Mouse (Mus musculus) retina, postnatal 1 day (tissue): ENCODE results near the gene Cebpg.

Experiments used
- DNase-seq: peaks from one replicate; pipeline ENCODE4 v3.0.0-alpha.2; 2012

Gene Cebpg

DNA sequence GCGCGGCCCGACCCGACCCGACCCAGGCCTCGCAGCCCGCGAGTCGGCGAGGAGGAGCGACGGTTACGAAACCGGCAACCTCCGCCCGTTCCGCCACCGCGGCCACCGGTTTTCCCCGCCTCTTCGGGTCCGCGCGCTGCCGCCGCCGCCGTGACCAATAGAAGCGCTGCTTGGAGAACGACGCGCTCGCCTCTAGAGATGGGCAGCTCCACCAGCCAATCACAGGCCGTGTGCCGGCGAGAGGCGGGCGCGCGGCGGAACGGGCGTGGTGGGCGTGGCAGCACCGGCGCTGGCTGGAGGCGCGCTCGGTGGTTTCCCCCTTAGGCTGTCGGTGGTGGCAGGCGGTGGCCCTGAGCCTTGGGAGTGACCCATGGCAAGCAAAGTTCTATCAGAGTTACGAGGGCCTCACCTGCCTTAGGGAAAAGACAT lies at the start of gene Cebpg:
Cebpg (minus strand) TSS at position 138 of the 429 bp plus-strand sequence.
- DNase-seq = peak; percentile 96

DNA sequence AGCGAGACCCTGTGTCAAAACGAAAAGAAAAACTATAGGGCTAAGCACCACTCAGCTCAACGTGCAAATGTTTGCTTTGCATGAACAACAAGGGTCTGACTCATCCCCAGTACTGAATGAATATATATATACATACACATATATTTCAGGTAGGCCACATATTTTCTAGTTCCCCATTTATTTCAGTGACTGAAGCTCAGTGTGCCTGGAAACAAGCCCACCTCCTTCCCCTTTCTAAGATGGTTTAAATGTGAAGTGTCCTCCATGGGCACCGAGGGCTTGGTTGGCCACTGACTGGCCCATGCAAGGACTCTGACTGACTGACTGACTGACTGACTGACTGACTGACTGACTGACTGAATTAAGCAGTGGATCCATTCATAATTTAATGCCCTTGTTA lies 43.2 kb upstream of the Cebpg start:
- DNase-seq = no peak

DNA sequence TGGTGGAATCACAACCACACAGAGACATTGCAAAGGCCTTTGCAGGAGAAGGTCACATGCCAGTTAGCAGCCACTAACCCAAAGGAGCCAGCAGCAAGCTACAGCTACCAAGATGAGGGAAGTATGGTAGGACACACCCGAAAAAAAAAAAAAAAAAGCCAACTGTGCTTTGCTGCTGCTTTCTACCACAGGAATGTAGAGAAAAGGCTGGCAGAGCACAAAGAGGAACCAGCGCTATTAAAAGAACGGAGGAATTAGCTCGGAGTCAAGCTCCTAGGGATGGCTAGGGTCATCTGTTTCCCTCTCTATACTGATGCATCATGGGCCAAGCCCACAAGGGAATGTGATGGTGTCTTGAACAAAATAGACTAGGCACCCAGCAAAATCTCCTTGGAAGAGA lies 42.4 kb upstream of the Cebpg start:
- DNase-seq = no peak

DNA sequence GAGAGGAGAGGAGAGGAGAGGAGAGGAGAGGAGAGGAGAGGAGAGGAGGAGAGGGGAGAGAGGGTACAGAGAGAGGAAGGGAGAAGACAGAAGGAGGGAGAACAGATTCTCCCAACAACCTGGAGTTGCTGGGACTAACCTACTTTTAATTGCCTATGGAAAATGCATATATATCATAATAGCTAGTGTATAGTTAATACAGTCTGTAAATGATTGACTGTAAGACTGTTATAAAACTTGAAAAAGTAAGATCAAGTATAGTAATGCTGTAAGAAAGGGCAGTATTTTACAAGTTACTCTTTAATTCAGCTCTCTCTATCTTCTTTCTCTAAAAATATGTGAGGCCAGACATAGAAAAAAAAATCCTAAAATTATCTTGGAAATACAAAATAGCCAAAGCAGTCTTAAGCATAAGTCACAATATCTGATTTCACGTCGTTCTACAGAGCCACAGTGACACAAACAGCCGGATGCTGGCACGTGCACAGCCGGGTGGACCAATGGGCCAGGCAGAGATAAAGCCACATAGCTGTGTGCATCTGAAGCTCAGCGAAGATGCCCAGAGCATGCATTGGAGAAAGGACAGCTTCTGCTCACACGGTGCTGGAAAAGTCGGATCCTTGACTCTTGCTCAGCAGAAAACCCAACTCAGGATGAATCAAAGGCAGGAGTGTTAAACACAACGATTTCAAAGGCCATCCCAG lies 38.8 kb upstream of the Cebpg start:
- no peak for DNase-seq

DNA sequence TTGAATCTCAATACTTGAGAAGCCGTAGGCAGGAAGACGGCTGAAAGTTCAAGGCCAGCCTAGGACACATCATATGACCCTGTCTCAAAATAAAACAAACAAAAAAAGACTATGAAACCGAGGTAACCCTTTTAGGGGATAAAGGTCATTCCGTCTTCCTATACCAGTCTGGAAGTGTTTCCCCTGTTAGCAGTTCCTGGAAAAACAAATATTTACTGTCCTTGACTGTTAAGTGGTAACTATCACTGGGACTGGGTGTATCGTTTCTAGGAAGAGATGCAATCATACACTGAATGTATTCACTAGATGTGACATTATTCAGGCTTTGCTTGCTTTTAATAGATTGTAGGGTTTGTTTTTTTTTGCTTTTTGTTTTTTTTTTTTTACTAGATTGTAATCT lies 34.2 kb upstream of the Cebpg start:
- no peak for DNase-seq

DNA sequence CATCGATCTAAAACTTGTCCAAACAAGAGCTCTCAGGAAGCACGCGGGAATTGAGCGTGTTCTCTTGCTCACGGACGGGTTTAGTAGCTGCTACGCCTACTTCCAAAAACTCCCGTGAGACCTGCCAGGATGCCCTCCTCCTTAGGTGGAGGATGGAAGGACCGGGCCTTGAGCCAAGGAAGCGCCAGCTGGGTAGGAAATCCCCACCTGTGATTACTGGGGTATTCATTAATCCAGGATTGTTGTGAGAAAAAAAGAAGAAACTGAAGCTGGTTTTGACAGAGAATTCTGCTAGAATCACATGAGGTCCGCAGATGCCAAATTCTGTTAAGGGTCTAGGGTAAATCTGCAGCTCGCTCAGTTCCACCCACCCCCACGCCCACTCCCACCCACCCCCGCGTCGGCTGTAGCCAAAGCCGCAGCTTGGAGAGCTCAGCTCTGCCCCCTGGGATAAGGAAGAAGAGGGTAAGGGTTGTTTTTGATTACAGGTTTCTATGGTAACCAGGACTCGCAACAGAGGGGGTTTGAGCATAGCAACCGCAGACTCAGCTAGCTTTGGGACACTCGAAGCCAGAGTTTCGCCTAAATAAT lies 30.0 kb upstream of the Cebpg start:
- peak; percentile 82 for DNase-seq

DNA sequence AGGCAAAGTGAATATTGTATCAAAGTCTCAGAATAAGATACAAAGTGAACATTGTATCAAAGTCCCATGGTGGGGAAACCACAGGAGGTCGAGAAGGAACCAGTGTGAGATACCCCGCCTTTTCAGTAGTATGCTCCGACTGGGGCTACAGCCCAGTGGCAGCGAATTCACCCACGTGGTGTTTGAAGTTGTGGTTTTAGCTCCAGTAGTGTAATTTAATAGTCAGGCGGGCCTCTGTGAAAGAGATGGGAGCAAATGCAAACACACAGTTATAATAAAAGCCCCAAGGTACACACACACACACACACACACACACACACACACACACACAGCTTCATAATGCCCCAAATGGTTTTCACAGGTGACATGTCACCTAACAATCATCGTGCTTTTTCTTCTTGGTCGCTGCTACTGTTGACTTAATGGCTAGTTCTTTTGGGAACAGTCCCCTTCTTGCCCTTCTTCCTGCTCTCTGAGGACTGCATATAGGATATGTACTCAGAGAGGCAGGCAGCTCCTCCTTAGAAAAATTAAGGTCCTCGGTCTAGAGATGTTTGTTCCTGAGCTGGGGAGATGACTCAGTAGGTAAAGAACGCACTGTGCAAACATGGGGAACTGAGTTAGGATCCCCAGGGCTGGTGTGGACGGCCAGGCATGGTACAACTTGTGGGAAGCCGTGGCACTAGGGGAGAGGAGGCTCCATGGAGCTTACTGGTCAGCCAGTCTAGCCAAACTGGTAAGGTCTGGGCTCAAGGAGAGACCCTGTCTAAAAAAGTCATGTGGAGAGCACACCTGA lies 28.4 kb upstream of the Cebpg start:
- DNase-seq = no peak

DNA sequence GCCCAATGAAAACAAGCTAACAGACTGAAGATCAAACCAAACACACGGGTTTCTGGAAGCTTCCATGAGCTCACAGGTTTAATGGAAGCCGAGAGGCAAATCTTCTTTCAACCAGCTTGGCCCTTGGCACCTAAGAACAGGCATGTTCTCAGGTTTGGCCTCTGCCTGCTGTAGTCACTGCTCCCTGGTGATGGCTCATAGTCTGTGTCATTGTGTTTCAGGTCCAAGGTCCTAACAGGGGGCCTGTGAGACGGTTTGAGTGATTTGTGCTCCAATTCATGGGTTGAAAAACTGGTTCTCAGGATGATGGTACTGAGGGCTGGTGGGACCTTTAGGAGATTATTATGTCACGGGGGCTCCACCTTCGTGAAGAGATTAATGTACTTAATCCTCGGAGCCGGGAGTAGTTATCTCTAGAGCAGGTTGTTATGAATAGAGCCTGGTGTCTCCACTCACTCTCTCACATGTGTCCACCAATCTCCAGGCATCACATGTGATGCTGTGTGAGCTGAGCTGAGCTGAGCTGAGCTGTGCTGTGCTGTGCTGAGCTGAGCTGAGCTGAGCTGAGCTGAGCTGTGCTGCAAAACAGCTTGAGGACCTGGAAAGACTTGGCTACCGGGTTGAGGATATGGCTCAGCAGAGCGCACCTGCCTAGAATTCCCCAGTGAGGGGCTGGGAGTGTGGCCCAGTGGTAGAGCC lies 25.2 kb upstream of the Cebpg start:
- no peak for DNase-seq

DNA sequence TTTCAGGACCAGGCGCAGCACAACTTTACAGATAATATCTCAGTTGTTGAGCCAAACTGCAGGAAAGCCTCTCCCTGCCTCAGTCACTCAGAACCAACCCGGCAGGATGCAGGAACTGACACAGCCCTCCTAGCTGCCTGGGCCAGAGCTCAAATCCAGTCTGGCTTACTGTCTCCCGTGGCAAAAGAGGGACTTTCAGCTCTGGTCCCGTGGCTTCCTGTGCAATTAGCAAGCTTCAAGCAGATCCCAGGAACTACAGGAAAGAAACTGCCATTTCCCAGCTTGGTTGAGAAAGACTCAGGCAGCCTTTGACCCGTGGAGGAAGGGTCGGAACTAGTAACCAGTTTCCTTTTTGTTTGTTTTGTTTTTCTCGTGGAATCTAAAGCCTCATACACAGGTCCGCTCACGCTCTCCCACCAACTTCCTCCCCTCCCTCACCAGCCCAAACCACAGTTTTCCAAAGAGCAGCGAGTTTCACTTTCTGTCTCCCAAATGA lies 24.5 kb upstream of the Cebpg start:
- DNase-seq = no peak

DNA sequence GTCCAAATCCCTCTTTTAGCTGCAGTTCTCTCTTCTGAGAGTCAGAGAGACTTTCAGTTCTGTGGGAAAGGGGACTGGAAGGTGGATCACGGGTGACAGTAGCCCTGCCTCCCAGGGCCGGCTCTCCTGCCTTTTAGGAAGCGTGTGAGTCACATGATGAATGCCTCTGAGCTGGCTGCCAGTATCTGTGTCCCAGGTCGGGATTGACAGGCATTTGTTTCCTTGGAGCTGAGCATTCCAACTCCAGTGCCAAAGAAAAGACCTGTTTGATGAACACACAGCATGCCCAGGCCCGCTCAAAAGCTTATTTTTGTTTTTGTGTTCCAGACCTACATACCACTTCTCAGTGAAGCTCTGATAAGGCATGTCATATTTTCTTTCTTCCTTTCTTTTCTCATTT lies 20.3 kb upstream of the Cebpg start:
- DNase-seq = no peak

DNA sequence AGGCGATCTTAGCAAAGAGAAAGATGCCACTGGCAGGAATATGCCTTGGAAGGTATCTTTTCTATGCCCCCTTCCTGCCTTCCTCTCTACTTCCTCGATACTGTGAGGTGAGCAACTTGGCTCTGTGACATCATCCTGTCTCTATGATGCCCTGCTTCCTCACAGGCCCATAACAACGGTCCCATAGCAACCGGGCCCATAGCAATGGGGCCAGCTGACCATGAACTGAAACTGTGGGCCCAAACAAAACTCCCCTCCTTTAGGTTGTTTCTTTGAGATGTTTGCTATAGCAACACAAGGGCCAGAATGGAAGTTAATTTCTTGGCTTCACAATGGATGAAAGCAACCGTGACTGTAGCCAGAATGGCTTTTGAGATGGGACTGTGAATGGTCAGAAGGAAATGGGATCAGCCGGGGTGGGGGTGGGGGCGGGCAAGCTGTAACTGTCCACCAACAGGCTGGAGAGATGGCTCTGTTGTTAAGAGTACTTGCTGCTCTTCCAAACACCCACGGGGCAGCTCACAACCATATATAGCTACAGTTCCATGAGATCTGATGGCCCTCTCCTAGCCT lies 10.4 kb upstream of the Cebpg start:
- peak; percentile 20 for DNase-seq

DNA sequence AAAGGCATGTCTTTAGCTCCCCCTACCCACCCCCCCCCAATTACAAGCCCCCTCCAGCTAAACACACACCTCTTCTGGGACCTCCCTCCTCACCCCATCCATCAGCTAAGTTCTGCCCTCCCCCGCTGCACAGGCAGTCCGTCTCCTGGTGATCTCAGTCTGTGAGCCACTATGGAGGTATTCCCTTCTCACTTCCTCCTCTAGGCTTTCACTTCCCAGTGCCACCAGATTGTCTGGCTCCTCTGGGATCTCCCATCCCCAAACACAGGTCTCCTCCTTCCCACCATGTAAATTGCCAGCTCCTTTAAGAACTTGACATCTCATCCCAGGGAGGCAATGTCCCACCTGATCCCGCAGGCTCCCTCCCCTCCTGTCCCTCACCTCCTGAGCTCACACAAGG lies 9.6 kb upstream of the Cebpg start:
- no peak for DNase-seq

DNA sequence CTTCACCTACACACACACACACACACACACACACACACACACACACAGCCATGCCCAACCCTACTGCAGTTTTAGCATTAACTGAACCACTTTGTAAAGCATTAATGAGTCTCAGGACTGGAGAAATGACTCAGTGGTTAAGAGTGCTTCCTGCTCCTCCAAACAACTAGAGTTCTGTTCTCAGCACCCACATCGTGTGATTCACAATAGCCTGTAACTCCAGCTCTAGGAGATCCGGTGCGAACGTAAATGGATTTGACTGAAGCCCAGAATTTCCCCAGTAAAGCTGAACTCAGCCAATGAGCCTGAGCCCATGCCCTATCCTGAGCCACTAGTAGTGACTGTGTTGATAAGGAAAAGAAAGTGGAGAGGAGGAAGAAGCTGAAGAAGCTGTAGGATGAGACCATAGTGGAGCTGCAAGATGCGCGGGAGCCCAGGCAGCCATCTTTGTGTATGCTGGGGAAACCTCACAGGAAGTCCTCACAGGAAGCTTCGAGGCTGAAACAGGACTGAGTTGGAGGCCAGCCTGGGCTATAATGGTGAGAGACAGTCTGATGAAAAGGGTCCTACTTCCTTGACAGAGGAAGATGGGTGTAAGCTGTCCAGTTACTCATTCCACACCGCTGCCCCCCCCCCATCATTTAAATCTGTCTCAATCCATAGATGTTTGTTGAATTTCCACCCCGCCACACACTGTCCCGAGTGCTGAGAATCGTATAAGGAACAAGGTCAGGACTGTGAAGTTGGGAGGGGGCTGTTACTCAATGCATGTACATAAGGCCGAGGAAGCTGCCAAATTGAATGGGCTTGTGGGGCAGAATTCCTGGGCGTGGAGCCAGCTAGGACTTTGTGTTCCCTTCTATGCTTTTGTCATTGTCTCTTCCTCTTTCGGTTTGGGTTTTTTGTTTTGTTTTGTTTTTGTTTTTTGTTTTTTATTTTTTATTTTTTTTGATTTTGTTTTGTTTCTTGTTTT lies 8.2 kb upstream of the Cebpg start:
- peak; percentile 84 for DNase-seq

DNA sequence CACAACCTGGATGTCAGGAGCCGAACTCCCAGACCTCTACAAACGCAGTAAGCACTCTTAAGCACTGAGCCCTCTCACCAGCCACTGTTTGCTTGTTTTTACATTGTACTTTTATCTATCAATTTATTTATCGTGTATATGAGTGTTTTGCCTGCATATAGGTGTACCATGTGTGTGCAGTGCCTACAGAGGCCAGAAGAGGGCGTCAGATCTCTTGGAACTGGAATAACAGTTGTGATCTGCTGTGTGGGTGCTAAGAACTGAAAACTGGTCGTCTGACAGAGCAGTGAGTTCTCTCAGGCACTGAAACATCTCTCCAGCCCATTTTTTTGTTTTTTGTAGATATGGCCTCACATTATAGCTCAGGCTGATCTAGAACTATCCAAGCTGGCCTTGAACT lies 3.1 kb upstream of the Cebpg start:
- no peak for DNase-seq

DNA sequence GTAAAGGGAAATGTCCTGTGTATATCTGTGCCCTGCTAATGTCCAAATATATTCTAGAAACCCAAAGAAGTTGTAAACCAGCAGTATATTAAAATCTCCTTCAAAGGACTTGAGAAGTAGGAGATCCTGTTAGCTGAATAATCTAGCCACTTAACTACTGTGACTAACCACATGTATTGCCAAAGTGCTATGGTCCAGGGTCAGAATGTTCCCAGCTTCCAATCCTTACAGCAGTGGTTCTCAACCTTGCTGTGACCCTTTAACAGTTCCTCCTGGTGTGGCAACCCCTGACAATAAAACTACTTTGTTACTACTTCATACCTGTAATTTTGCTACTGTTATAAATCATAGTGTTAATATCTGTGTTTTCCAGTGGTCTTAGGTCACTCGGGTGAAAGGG lies 2.0 kb upstream of the Cebpg start:
- no peak for DNase-seq

DNA sequence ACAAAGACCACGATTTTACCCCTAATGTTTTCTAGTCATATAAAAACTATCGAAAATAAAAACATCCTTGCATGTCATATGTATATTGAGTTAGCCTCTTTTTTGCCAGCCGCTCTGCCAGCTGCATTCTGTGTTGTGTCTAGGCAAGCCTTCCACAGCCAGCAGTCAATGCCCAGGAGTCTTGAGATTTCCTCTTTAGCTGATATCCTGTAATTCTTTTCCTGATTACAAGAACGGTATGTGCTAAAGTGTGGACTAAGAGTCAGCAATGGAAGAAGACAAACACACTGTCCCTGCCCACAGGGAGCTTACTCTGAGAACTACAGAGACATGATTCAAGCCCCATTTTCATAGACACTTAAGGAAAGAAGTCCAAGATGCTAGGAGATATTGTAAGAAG lies 1.2 kb upstream of the Cebpg start:
- DNase-seq = no peak

DNA sequence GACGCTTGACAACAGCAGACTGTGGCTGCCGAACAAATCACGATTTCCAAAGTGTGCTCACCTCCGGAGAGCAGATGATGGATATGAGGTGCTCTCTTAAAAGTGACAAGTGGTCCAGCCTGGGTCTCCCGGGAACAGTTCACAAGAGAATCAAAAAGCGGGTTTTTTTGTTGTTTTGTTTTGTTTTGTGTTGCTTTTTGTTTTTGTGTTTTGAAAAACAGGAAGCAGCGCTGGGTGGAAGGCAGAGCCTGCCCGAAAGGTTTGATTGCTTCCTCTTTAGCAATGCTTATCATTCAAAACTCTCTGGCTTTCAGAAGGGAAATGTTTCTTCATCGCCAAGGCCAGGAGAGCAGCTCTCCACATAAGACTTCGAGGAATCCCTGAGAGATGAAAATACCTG lies 626 bp upstream of the Cebpg start:
- DNase-seq = no peak

DNA sequence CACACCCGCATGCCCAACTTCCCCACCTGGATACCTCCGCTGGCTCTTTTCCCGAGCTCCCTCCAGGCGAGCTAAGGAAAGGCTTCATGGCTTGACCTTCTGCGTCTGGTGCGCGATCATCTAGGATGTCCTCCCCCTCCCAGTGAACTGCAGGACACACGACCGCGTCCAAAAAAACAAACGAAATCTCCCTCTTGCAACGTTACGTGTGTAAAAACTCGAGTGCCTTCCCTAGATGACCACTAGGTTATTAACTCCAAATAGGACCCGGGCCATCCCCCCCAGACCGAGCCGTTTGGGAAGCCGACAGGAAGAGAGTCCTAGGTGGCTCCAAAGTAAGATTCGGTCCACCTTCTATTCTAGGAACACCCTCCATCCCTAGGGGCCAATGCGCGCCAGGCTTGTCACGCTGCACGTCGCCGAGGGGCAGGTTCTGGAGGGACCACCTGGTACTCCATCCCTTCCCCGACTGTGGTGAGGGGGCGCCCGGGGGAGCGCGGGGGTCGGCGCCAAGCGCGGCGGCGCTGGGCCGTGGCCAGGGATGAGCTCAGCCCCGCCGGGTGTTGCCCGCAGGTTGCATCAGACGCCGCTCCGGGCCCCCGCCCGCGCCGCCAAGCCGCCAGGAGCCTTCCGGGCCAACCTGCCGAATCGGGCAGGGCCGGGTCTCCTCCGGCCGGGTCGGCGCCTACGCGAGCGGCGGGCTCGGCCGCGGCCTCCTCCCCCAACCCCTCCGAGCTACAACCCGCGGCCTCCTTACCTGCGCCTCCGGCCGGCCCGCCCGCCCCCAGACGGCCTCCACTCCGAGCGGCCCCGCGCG lies 546 bp downstream of the Cebpg start:
- peak; percentile 67 for DNase-seq

DNA sequence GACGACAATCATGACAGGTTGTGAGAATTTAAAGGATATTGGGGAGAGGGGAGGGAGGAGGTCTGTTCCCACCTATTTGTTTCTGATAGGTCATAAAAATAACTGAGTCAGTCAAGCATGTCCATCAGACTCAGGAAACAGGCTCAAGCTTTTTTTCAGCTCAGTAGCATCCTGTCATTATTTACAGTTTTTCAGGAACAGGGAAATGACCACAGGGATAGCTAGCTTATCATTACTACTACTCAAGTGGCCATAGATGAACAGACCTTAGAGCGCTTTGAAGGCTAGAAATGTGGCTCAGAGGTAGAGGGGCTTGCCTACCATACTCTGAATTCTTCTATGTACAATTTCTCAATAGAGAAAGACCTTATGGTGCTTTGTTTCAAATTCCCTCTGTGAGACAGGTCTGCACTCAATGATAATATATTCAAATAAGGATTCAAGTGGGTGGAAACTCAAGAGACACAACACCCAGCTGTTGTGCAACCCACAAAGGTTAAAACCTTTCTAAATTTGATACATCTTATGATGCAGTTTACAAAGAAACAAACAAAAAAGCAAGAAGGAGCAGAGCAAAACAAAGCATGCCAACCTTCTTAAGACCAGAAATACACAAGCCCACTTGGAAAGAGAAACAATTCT lies 1.3 kb downstream of the Cebpg start:
- DNase-seq = no peak

DNA sequence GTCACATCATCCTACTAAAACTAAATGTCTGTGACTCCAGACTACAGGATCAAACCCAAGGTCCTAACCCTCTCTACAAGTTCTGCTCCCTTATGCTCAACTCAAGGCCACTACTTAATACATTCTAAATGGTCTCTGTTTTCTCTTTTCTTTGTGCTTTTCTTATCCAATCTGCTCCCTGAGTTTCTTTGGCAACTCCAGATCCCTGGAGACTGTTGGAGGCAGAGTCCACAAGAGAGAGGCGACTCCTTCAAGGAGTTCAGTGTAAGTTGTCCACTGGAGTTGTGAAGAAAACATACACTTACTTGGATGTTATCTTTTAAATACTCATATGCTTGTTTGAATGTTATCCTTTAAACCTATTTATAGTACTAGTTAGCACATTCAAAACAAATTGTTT lies 2.1 kb downstream of the Cebpg start:
- DNase-seq = no peak
